Mouse (Mus musculus) heart, embryonic 14.5 days (tissue): Measurements from ENCODE around the gene Abca4. TPM values are rescaled to one million over a fixed set of nuclear protein-coding genes. Genes with fewer than 3 reads are reported as not detected.

ENCODE experiments used
- ATAC-seq: fragments of 200-750 bp; cut with Nextera tagmentation; 2 replicates; pipeline ENCODE4 v1.8.0; 2017; ENCODE audit warnings: low read depth, moderate TSS enrichment; ENCODE audit not compliant: insufficient number of reproducible peaks, insufficient read depth, low FRiP score
- H3K27ac ChIP-seq, 2 experiments: fragments of 200-500 bp in 1 of 2; fragments of 300-500 bp in 1 of 2; sonication (generic) in 1 of 2; replicated peaks in 1 of 2; 2 replicates each; pipeline ENCODE4 v1.5.1; 2012 to 2014; ENCODE audit warnings: low read depth in 2 of 2, low read length in 2 of 2, control low read depth in 1 of 2, mild to moderate bottlenecking in 1 of 2, mixed read lengths in 1 of 2; ENCODE audit not compliant: control insufficient read depth in 1 of 2, insufficient read depth in 1 of 2
- H3K27me3 ChIP-seq: fragments of 300-500 bp; sonication (generic); 2 replicates; pipeline ENCODE4 v1.6.1; 2014; ENCODE audit warnings: mild to moderate bottlenecking, low read length, control low read depth; ENCODE audit not compliant: control insufficient read depth, insufficient read depth
- H3K36me3 ChIP-seq: fragments of 300-500 bp; sonication (generic); 2 replicates; pipeline ENCODE4 v1.6.1; 2014; ENCODE audit warnings: mild to moderate bottlenecking, control low read depth, low read length, mixed read lengths; ENCODE audit not compliant: control insufficient read depth, insufficient read depth
- H3K4me1 ChIP-seq, 2 experiments: fragments of 200-500 bp in 1 of 2; fragments of 300-500 bp in 1 of 2; sonication (generic) in 1 of 2; 2 replicates each; pipeline ENCODE4 v1.6.1; 2012 to 2014; ENCODE audit warnings: low read length in 2 of 2, control low read depth in 1 of 2, mixed read lengths in 1 of 2; ENCODE audit not compliant: control insufficient read depth in 2 of 2, insufficient read depth in 2 of 2
- H3K4me2 ChIP-seq: fragments of 300-500 bp; sonication (generic); 2 replicates; pipeline ENCODE4 v1.6.1; 2014; ENCODE audit warnings: mild to moderate bottlenecking, low read length
- H3K4me3 ChIP-seq, 2 experiments: fragments of 200-500 bp in 1 of 2; fragments of 300-500 bp in 1 of 2; sonication (generic) in 1 of 2; 2 replicates each; pipeline ENCODE4 v1.5.1; 2012 to 2014; ENCODE audit warnings: low read length in 2 of 2, mild to moderate bottlenecking in 2 of 2, control low read depth in 1 of 2, low read depth in 1 of 2, moderate library complexity in 1 of 2; ENCODE audit not compliant: control insufficient read depth in 1 of 2, insufficient read depth in 1 of 2
- H3K9ac ChIP-seq: fragments of 300-500 bp; sonication (generic); 2 replicates; pipeline ENCODE4 v1.6.1; 2014; ENCODE audit warnings: mild to moderate bottlenecking, low read length
- H3K9me3 ChIP-seq: fragments of 300-500 bp; sonication (generic); 2 replicates; pipeline ENCODE4 v1.6.1; 2016; ENCODE audit warnings: low read length, control low read depth; ENCODE audit not compliant: control insufficient read depth
- WGBS: fragments of 180-500 bp; shearing (Covaris S2); extraction: QIAGEN DNeasy Blood & Tissue Kit; methylation state at CpG from one replicate; pipeline ENCODE4 v1.1.7; 2014; 5-methylcytosine and 5-hydroxymethylcytosine counted together
- polyA plus RNA-seq: library from polyadenylated mRNA; unstranded; fragments of >200 nt; fragmentation: Nextera tagmentation; extraction: Ambion mirVana; gene quantifications from 2 replicates; pipeline ENCODE4 v1.2.1, GENCODE M21; 2014

Abca4 gene
- polyA plus RNA-seq, 1 experiment from 2014 or later = 3.9 TPM

DNA sequence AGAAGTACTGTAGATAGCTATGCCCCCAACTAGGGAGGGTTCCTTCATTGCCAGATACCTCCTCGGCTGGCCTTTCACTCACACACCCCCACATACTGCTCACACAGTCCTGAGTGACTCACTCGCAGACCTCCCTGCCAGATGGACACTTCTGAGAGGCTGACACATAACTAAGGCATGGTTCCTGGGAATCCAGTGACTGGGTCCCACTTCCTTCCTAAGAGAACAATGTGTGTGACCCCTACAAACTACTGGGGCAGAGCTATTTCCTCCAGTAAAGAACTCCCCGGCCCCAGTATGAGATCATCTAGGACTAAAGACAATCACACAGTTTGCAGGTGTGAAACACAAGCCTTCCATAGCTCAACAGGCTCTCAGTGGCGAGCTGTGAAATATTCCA lies 86.5 kb downstream of the Abca4 start:
- Histone ChIP-seq H3K9ac (no peak overlapping the region), H3K36me3 (no peaks in the 10 kb centered on the region), H3K4me2 (no peak overlapping the region; the same call in 1 of the 2 replicates), H3K9me3 (no peaks in the 10 kb centered on the region), H3K27ac (peak overlapping the region; percentile 85 to 92), H3K4me1 (peaks cover 48 to 59% of the 10 kb centered on the region in 2 experiments), H3K4me3 (no peak overlapping the region), H3K27me3 (no peaks in the 10 kb centered on the region)
- ATAC-seq = peak; percentile 78
- WGBS = 9% methylated on average over 4 of the region's 4 CpGs

DNA sequence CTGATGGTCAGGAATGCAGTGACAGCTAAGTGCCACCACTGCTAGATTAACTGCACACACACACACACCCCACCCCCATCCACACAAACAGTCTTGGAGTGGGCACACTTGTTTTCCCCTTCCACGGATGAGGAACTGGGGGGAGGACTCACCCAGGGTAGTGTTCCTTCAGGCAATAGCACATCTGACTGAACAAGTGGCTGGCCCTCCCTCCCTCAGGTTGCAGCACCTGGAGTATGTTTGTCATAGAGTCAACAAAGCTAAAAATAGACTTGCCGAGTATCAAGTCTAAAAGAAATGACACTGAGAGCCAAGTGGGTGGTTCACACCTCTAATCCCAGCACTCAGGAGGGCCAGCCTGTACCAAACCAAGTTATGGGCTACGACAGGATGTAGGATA lies 87.4 kb downstream of the Abca4 start:
- peak overlapping the region; percentile 85 to 92 for H3K27ac ChIP-seq
- H3K27me3 ChIP-seq = no peaks in the 10 kb centered on the region
- H3K9ac ChIP-seq = no peak overlapping the region
- peaks cover 48 to 59% of the 10 kb centered on the region in 2 experiments for H3K4me1 ChIP-seq
- H3K4me2 ChIP-seq = peak overlapping the region; percentile 34
- WGBS = 10% methylated on average over 3 of the region's 3 CpGs
- H3K4me3 ChIP-seq = no peak overlapping the region
- ATAC-seq = 0 out of 2 replicates have a peak, but pooled peaks have one; percentile 5
- H3K36me3 ChIP-seq = no peaks in the 10 kb centered on the region
- H3K9me3 ChIP-seq = no peaks in the 10 kb centered on the region

DNA sequence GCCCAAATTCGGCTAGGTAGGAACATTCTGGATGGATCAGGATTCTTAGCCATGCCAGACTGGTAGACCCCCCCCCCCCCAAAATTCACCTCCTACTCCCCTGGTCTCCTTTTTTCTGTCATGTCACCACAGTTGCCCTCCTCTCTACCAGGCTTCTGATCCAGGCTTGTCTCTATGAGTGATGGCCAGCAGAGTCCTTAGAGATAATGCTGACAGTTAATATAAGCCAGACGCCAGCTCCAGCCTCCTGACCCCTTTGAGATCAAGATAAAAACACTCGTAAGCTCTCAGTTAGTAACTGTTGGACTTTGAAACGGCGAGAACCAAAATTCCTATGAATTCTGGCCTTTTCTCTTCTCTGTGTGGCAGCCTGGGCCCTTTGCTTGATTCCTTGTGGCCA lies 89.0 kb downstream of the Abca4 start:
- Histone ChIP-seq H3K4me1 (peaks cover 46 to 58% of the 10 kb centered on the region in 2 experiments), H3K36me3 (no peaks in the 10 kb centered on the region), H3K4me2 (peak overlapping the region; percentile 34), H3K27me3 (no peaks in the 10 kb centered on the region), H3K27ac (peak overlapping the region; percentile 89 to 92), H3K9ac (0 out of 2 replicates have a peak overlapping the region, but pooled peaks have one; percentile 18), H3K4me3 (no peak overlapping the region), H3K9me3 (no peaks in the 10 kb centered on the region)
- 8% methylated on average over 5 of the region's 5 CpGs for WGBS
- ATAC-seq = no peak

DNA sequence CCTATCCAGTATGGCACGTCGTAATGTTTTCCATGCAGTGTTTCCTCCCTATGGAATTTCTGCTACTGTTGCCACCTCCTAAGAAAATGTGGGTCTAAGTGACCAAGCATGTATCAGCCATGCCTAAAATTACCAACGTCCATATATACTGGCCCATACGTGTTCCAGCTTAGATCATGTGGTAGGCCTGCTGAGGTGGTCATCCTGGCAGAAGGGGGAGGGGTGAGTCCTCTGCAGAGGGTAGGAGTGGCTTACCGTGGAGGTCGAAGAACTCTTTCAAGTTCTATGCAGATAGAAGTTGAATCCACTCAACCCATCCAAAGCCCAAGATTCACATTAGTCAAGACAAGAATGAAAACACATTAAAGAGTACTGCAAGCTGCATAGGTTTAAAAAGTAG lies 89.6 kb downstream of the Abca4 start:
- H3K36me3 ChIP-seq = no peaks in the 10 kb centered on the region
- H3K4me3 ChIP-seq = no peak overlapping the region
- peak overlapping the region; percentile 34 for H3K4me2 ChIP-seq
- H3K9ac ChIP-seq = 0 out of 2 replicates have a peak overlapping the region, but pooled peaks have one; percentile 18
- no peaks in the 10 kb centered on the region for H3K9me3 ChIP-seq
- 13% methylated on average over 6 of the region's 6 CpGs for WGBS
- ATAC-seq = peak; percentile 38; the same call in 1 of the 2 replicates
- H3K27ac ChIP-seq = peak overlapping the region; percentile 89 to 92
- peaks cover 44 to 55% of the 10 kb centered on the region in 2 experiments for H3K4me1 ChIP-seq
- no peaks in the 10 kb centered on the region for H3K27me3 ChIP-seq

DNA sequence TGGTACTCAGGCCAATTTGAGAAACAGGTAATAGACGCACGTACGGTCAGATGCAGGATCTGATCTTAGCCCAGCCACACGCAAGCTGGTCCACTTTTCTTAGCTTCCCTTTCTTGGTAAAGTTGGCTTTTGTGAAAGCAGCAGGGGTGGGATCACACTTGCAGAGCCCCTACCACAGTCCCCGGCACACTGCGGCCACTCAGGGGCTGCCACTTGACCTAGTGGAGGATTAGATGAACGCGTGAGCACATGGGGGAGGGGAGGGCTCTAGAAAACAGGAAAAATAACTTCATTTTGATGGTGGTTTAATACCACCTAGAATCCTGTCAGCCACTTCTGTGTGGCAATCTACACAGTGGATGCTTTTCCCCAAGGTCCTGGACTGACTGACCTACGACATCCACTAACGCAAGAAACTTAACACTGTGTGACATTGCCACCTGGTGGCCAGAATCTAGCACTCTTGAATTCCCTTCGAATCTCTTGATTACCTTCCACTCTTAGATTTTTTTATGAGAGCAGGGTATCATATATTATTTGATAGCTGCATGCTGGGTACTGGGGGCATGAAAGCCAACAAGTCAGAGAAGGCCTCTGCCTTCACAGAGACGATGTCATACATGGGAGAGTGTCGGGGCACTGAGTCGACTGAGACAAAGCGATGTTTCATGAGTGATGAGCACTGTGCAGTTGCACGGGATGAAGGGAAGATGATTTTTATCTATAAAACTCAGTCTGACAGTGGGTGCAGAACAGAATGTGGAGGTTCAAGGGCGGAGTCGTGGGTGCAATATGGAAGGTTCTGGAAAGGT lies 96.6 kb downstream of the Abca4 start:
- Histone ChIP-seq H3K27me3 (0 out of 2 replicates have a peak, but pooled peaks cover 2% of the 10 kb centered on the region), H3K36me3 (no peaks in the 10 kb centered on the region), H3K4me2 (no peak overlapping the region), H3K27ac (no peak overlapping the region), H3K9ac (no peak overlapping the region), H3K4me1 (peaks cover 16 to 27% of the 10 kb centered on the region in 2 experiments), H3K4me3 (no peak overlapping the region), H3K9me3 (no peaks in the 10 kb centered on the region)
- 55% methylated on average over 18 of the region's 18 CpGs for WGBS
- ATAC-seq = no peak

DNA sequence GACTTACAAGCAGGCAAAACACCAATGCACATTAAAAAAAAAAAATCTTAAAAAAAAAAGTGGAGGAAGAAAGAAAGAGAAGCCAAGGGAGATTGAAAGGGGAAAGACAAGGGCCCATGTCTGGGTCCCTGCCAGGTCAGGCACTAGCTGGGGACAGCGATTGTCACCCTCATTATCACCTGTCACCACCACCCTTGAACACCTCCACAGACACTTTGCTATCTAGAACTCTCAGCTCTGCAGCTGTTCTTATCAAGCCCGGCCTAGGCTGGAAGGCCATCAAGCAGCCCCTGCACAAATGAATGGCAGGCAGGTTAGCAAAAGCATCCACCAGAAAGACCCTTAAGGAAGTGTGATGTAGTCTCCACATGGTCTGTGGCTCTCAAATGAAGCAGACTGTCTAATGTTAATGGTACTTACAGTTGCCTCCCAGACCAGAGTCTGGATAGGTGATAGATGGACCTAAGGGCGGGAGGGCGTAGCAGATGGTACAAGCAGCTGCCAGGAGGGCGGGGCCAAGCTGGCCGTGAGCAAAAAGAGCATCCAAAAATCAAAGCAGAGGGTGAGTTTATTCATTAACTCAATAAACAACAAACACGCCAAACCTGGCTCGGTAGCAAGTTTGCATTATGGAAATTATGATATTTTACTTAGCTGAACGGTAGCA lies 98.1 kb downstream of the Abca4 start:
- Histone ChIP-seq H3K27ac (peak overlapping the region; percentile 26 to 56; a peak in 3 of 4 replicates), H3K9ac (no peak overlapping the region), H3K9me3 (no peaks in the 10 kb centered on the region), H3K36me3 (no peaks in the 10 kb centered on the region), H3K4me1 (peaks cover 18 to 27% of the 10 kb centered on the region in 2 experiments), H3K4me3 (no peak overlapping the region), H3K27me3 (0 out of 2 replicates have a peak, but pooled peaks cover 2% of the 10 kb centered on the region), H3K4me2 (peak overlapping the region; percentile 36)
- peak; percentile 91 for ATAC-seq
- WGBS = 35% methylated on average over 9 of the region's 9 CpGs

DNA sequence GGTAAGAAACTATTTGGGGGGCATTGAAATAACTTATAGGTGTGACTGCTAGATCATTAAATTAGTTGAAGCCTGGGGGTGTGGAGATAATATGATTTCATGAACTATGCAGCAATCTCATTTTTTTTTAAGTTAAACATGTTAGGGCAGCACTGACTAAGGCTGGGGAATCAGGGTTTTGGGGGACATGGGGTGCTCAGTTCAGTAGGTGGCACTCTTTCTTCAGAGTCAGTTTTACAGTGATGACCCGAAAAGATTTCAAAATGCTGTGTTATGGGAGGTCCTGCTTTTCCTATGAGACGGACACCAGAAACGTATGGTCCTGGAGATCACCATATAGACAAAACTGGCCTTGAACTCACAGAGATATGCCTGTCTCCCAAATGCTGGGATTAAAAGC lies 99.2 kb downstream of the Abca4 start:
- 82% methylated on average over 3 of the region's 3 CpGs for WGBS
- Histone ChIP-seq H3K9me3 (no peaks in the 10 kb centered on the region), H3K4me2 (no peak overlapping the region), H3K36me3 (no peaks in the 10 kb centered on the region), H3K27me3 (peaks cover 2% of the 10 kb centered on the region; the same call in 1 of the 2 replicates), H3K4me3 (no peak overlapping the region), H3K27ac (no peak overlapping the region), H3K9ac (no peak overlapping the region), H3K4me1 (peaks cover 18 to 27% of the 10 kb centered on the region in 2 experiments)
- no peak for ATAC-seq
